Mouse (Mus musculus): ENCODE data around the gene Fam120a. TPM values are rescaled to one million over a fixed set of nuclear protein-coding genes. Genes with fewer than 3 reads are reported as not detected.

The Fam120a gene
- polyA plus RNA-seq, 1 experiment from 2014 or later, result 22.8 TPM

GRCm38 (mm10) chr13:48857246-48857932 lies 110.4 kb downstream of the Fam120a start:
- 0 out of 2 replicates have a peak, but pooled peaks cover 2% of the 10 kb centered on the region for H3K36me3 ChIP-seq (ENCODE audit: control insufficient read depth, insufficient read depth, low read length)
- H3K4me2 ChIP-seq (ENCODE audit: low read depth, low read length), result no peak overlapping the region
- no peaks in the 10 kb centered on the region for H3K27me3 ChIP-seq (ENCODE audit: control insufficient read depth, insufficient read depth, low read depth, low read length)
- ATAC-seq (ENCODE audit: low read depth), result peak; percentile 78
- H3K9me3 ChIP-seq (ENCODE audit: control insufficient read depth, low read length), result no peaks in the 10 kb centered on the region; the same call in 1 of the 2 replicates
- 39% methylated on average over 7 of the region's 7 CpGs for WGBS
- peak overlapping the region; percentile 59 for H3K27ac ChIP-seq (ENCODE audit: low read length)
- H3K9ac ChIP-seq (ENCODE audit: low read length), result no peak overlapping the region
- peaks cover 33% of the 10 kb centered on the region for H3K4me1 ChIP-seq (replicated peaks; ENCODE audit: control insufficient read depth, insufficient read depth, low read length)
- H3K4me3 ChIP-seq (ENCODE audit: low read length), result no peak overlapping the region

GRCm38 (mm10) chr13:48853947-48854346 lies 113.9 kb downstream of the Fam120a start:
- Histone ChIP-seq H3K27ac (ENCODE audit: low read length) (no peak overlapping the region), H3K4me2 (ENCODE audit: low read depth, low read length) (no peak overlapping the region), H3K9me3 (ENCODE audit: control insufficient read depth, low read length) (no peaks in the 10 kb centered on the region), H3K9ac (ENCODE audit: low read length) (no peak overlapping the region), H3K4me1 (replicated peaks; ENCODE audit: control insufficient read depth, insufficient read depth, low read length) (peaks cover 41% of the 10 kb centered on the region), H3K27me3 (ENCODE audit: control insufficient read depth, insufficient read depth, low read depth, low read length) (no peaks in the 10 kb centered on the region), H3K36me3 (ENCODE audit: control insufficient read depth, insufficient read depth, low read length) (no peaks in the 10 kb centered on the region), H3K4me3 (ENCODE audit: low read length) (no peak overlapping the region)
- ATAC-seq (ENCODE audit: low read depth), result no peak
- 46% methylated on average over 3 of the region's 3 CpGs for WGBS

DNA sequence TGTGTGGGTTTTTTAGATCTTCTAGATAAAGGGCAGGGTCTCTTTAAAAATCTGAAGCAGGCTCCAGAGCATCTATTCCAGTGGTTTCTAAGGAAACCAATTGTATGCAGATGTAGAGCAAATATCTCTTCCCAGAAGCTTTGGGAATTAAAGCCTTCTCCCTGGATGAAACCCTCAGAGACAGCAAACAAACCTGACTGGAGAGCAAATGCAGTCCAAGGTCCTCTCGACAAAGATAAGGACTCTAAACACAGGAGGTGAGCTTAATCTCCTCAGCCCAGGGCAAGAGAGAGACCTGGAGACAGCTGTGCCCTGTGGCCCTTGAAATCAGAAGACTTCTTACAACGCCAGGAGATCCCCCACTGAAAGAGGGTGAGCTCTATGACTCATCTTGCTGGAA lies 114.3 kb downstream of the Fam120a start:
- ATAC-seq (ENCODE audit: low read depth), result no peak
- Histone ChIP-seq H3K27ac (ENCODE audit: low read length) (no peak overlapping the region), H3K4me3 (ENCODE audit: low read length) (no peak overlapping the region), H3K4me1 (replicated peaks; ENCODE audit: control insufficient read depth, insufficient read depth, low read length) (peaks cover 39% of the 10 kb centered on the region), H3K4me2 (ENCODE audit: low read depth, low read length) (no peak overlapping the region), H3K9me3 (ENCODE audit: control insufficient read depth, low read length) (no peaks in the 10 kb centered on the region), H3K36me3 (ENCODE audit: control insufficient read depth, insufficient read depth, low read length) (no peaks in the 10 kb centered on the region), H3K27me3 (ENCODE audit: control insufficient read depth, insufficient read depth, low read depth, low read length) (no peaks in the 10 kb centered on the region), H3K9ac (ENCODE audit: low read length) (no peak overlapping the region)
- 27% methylated on average over 2 of the region's 2 CpGs for WGBS

- H3K4me1 ChIP-seq (replicated peaks; ENCODE audit: control insufficient read depth, insufficient read depth, low read length), result peaks cover 34% of the 10 kb centered on the region
- no peak overlapping the region for H3K4me2 ChIP-seq (ENCODE audit: low read depth, low read length)
- no peak overlapping the region for H3K9ac ChIP-seq (ENCODE audit: low read length)
- ATAC-seq (ENCODE audit: low read depth), result no peak
- no peaks in the 10 kb centered on the region for H3K27me3 ChIP-seq (ENCODE audit: control insufficient read depth, insufficient read depth, low read depth, low read length)
- no peak overlapping the region for H3K4me3 ChIP-seq (ENCODE audit: low read length)
- 42% methylated on average over 3 of the region's 3 CpGs for WGBS
- H3K36me3 ChIP-seq (ENCODE audit: control insufficient read depth, insufficient read depth, low read length), result no peaks in the 10 kb centered on the region
- H3K27ac ChIP-seq (ENCODE audit: low read length), result no peak overlapping the region
- H3K9me3 ChIP-seq (ENCODE audit: control insufficient read depth, low read length), result no peaks in the 10 kb centered on the region
These were observed 115.0 kb downstream of the Fam120a start for GRCm38 (mm10) chr13:48852859-48853258.

DNA sequence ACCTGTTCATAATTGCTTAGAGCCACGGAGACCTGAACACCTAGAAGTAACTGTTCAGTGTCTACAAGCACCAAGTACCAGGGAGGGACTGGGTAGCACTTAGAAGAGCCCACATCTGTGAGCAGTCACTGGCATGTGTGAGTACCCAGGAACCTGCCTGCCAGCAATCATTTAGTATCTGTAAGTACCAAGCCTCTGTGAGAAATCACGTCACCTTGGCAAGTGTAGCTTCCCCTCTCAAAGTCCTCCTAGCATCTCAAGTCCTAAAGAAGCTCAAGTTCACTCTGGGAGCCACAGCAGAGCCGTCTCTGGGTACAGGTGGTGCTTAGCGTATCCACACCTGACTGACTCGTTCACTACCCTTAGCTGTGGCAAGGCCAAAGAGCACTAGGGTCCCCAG lies 116.1 kb downstream of the Fam120a start:
- WGBS, result 61% methylated on average over 5 of the region's 5 CpGs
- H3K4me1 ChIP-seq (replicated peaks; ENCODE audit: control insufficient read depth, insufficient read depth, low read length), result peaks cover 26% of the 10 kb centered on the region
- no peak overlapping the region for H3K4me3 ChIP-seq (ENCODE audit: low read length)
- H3K27me3 ChIP-seq (ENCODE audit: control insufficient read depth, insufficient read depth, low read depth, low read length), result no peaks in the 10 kb centered on the region
- ATAC-seq (ENCODE audit: low read depth), result no peak
- H3K36me3 ChIP-seq (ENCODE audit: control insufficient read depth, insufficient read depth, low read length), result no peaks in the 10 kb centered on the region
- no peak overlapping the region for H3K9ac ChIP-seq (ENCODE audit: low read length)
- H3K27ac ChIP-seq (ENCODE audit: low read length), result no peak overlapping the region
- H3K9me3 ChIP-seq (ENCODE audit: control insufficient read depth, low read length), result no peaks in the 10 kb centered on the region
- no peak overlapping the region for H3K4me2 ChIP-seq (ENCODE audit: low read depth, low read length)

DNA sequence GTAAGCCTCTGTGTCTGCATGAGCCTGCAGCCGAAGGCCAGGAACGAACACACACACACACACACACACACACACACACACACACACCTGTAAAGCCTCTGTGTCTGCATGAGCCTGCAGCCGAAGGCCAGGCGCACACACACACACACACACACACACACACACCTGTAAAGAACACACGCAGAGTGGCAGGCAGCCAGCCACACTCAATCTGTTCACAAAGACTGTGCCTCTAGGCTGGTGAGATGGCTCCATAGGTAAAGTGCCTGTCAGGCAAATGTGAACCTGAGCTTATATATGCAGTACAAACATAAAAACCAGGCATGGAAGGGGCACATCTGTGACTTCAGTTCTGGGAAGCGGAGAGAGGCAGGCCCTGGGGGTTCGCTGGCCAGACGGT lies 117.0 kb downstream of the Fam120a start:
- Histone ChIP-seq H3K4me3 (ENCODE audit: low read length) (no peak overlapping the region), H3K4me2 (ENCODE audit: low read depth, low read length) (no peak overlapping the region), H3K27me3 (ENCODE audit: control insufficient read depth, insufficient read depth, low read depth, low read length) (no peaks in the 10 kb centered on the region), H3K9me3 (ENCODE audit: control insufficient read depth, low read length) (no peaks in the 10 kb centered on the region), H3K27ac (ENCODE audit: low read length) (no peak overlapping the region), H3K4me1 (replicated peaks; ENCODE audit: control insufficient read depth, insufficient read depth, low read length) (peaks cover 26% of the 10 kb centered on the region), H3K9ac (ENCODE audit: low read length) (no peak overlapping the region), H3K36me3 (ENCODE audit: control insufficient read depth, insufficient read depth, low read length) (no peaks in the 10 kb centered on the region)
- WGBS, result 77% methylated on average over 8 of the region's 8 CpGs
- no peak for ATAC-seq (ENCODE audit: low read depth)

DNA sequence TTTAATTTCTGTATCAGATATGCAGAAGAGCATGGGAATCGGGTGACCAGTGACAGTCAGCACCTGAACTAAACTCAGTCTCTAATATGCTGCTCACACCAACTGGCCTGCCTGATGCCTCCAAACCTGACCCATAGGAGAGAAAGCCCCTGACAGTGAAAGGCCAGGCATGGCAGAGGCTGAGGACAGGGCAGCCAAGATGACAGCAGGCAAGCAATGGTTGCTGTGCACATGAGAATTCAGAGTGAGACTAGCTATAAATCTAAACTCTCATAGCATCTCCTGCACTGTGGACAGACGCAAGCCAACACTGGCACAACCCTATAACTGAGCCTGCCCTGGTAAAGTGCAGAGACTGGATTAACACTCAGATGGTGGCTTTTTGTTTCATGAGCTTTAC lies 117.5 kb downstream of the Fam120a start:
- Histone ChIP-seq H3K4me3 (ENCODE audit: low read length) (no peak overlapping the region), H3K4me2 (ENCODE audit: low read depth, low read length) (no peak overlapping the region), H3K27me3 (ENCODE audit: control insufficient read depth, insufficient read depth, low read depth, low read length) (no peaks in the 10 kb centered on the region), H3K27ac (ENCODE audit: low read length) (no peak overlapping the region), H3K36me3 (ENCODE audit: control insufficient read depth, insufficient read depth, low read length) (no peaks in the 10 kb centered on the region), H3K4me1 (replicated peaks; ENCODE audit: control insufficient read depth, insufficient read depth, low read length) (peaks cover 28% of the 10 kb centered on the region), H3K9ac (ENCODE audit: low read length) (no peak overlapping the region), H3K9me3 (ENCODE audit: control insufficient read depth, low read length) (no peaks in the 10 kb centered on the region)
- ATAC-seq (ENCODE audit: low read depth), result no peak
- 82% methylated on average over 2 of the region's 2 CpGs for WGBS

DNA sequence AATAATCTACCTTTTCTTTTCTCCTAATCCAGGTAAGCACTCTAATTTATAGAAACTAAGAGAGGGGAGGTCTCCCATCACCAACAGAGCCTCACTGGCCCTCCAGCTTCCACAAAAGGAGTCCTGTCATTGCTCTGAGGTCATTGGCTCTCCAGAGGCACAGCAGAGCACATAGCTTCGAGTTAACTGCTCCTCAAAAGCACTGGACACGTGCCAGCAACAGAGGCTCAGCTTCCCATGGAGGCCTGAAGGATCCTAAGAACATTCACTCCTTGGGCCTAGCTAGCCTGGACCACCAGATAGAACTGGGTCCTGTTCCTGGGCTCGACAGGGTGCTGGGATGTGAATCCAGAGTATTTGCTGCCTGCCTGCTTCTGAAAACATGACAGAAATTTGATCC lies 118.7 kb downstream of the Fam120a start:
- no peak overlapping the region for H3K27ac ChIP-seq (ENCODE audit: low read length)
- H3K9ac ChIP-seq (ENCODE audit: low read length), result no peak overlapping the region
- WGBS, result 23% methylated on average over 3 of the region's 3 CpGs
- no peaks in the 10 kb centered on the region for H3K27me3 ChIP-seq (ENCODE audit: control insufficient read depth, insufficient read depth, low read depth, low read length)
- H3K4me1 ChIP-seq (replicated peaks; ENCODE audit: control insufficient read depth, insufficient read depth, low read length), result peaks cover 30% of the 10 kb centered on the region
- 0 out of 2 replicates have a peak, but pooled peaks have one; percentile 39 for ATAC-seq (ENCODE audit: low read depth)
- H3K4me3 ChIP-seq (ENCODE audit: low read length), result no peak overlapping the region
- no peaks in the 10 kb centered on the region for H3K9me3 ChIP-seq (ENCODE audit: control insufficient read depth, low read length)
- H3K4me2 ChIP-seq (ENCODE audit: low read depth, low read length), result no peak overlapping the region
- H3K36me3 ChIP-seq (ENCODE audit: control insufficient read depth, insufficient read depth, low read length), result no peaks in the 10 kb centered on the region

DNA sequence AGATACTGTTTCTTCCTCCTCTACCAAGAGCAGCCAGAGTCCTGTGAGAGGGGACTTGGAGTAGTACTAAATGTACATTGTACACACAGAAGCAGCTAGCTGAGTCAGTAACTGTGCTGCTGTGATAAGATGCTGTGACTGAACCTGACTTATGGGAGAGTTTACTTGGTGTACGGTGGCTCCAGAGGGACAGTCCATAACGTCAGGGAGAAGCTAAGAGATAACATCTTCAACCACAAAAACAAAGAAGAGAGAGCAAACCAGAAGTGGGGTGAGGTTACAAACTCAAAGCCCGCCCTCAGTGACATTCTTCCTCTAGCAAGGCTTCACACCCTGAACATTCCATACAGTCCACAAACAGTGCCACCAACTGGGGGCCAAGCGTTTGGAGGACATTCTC lies 122.5 kb downstream of the Fam120a start:
- H3K27ac ChIP-seq (ENCODE audit: low read length), result no peak overlapping the region
- H3K4me3 ChIP-seq (ENCODE audit: low read length), result no peak overlapping the region
- no peak for ATAC-seq (ENCODE audit: low read depth)
- H3K4me2 ChIP-seq (ENCODE audit: low read depth, low read length), result no peak overlapping the region
- WGBS, result 38% methylated on average over 4 of the region's 4 CpGs
- no peaks in the 10 kb centered on the region for H3K36me3 ChIP-seq (ENCODE audit: control insufficient read depth, insufficient read depth, low read length)
- H3K9me3 ChIP-seq (ENCODE audit: control insufficient read depth, low read length), result no peaks in the 10 kb centered on the region
- H3K4me1 ChIP-seq (replicated peaks; ENCODE audit: control insufficient read depth, insufficient read depth, low read length), result peaks cover 8% of the 10 kb centered on the region
- H3K9ac ChIP-seq (ENCODE audit: low read length), result no peak overlapping the region
- H3K27me3 ChIP-seq (ENCODE audit: control insufficient read depth, insufficient read depth, low read depth, low read length), result no peaks in the 10 kb centered on the region
